Comparison of ENCODE assay signal across 20 mouse cellular contexts in the genomic region with DNA sequence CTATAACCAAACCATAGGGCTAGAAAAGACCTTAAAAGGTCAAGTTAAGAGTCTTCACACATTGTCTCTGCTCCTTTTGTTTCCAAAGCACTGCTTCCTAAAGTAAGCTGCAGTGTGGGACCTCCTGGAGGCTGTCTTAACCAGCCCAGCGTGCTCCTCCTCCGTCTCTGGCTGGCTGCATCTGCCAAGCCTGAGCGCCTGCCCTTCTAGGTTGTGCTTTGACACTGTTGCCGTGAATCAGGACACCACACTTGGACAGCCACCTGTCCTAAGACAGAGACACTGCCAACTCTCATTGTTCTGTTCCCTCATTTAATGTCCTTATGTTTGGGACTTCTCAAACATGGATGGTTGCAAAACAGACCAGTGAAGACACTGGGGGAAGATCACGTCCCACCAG. TPM values are rescaled to one million over a fixed set of nuclear protein-coding genes. Genes with fewer than 3 reads are reported as not detected.
DNase-seq lines count a peak whose midpoint lies in the region; ATAC-seq and TF ChIP-seq lines count a peak whose summit lies in the region.
"Had no signal": no experiment of that assay in that cellular context is flagged by ENCODE, and none has a peak within 500 bp of the region (broad histone marks: within the 10 kb centered on the region; RNA-seq: fewer than 3 reads in every experiment).

No protein-coding gene starts in this region.

- no peak overlapping the region for H3K9ac ChIP-seq in hindbrain, embryonic 12.5 days
- H3K9ac ChIP-seq in hindbrain, embryonic 14.5 days: no peak overlapping the region
- H3K9ac ChIP-seq: embryonic facial prominence, embryonic 12.5 days; forebrain, embryonic 13.5 days; limb, embryonic 12.5 days; liver, embryonic 12.5 days had no signal

- H3K4me3 ChIP-seq in hindbrain, embryonic 12.5 days: no peak overlapping the region
- no peak overlapping the region for H3K4me3 ChIP-seq in hindbrain, embryonic 14.5 days (replicated peaks; ENCODE audit: low read length)
- no peak overlapping the region for H3K4me3 ChIP-seq in midbrain, embryonic 10.5 days
- no peak overlapping the region for H3K4me3 ChIP-seq in left cerebral cortex, adult 2 months
- H3K4me3 ChIP-seq: embryonic facial prominence, embryonic 12.5 days; erythroblast, embryonic 14.5 days; forebrain, embryonic 13.5 days; limb, embryonic 12.5 days; liver, embryonic 12.5 days; megakaryocyte, embryonic 14.5 days had no signal

- H3K4me2 ChIP-seq in hindbrain, embryonic 12.5 days (replicated peaks): no peak overlapping the region
- no peak overlapping the region for H3K4me2 ChIP-seq in hindbrain, embryonic 14.5 days (replicated peaks)
- H3K4me2 ChIP-seq: embryonic facial prominence, embryonic 12.5 days; forebrain, embryonic 13.5 days; heart, embryonic 11.5 days; limb, embryonic 12.5 days; liver, embryonic 12.5 days had no signal

- no peak overlapping the region for H3K27ac ChIP-seq in hindbrain, embryonic 12.5 days
- no peak overlapping the region for H3K27ac ChIP-seq in hindbrain, embryonic 14.5 days
- H3K27ac ChIP-seq in midbrain, embryonic 10.5 days (replicated peaks): no peak overlapping the region
- H3K27ac ChIP-seq in left cerebral cortex, adult 2 months: no peak overlapping the region
- H3K27ac ChIP-seq: embryonic facial prominence, embryonic 12.5 days; forebrain, embryonic 13.5 days; limb, embryonic 12.5 days; liver, embryonic 12.5 days had no signal

- H3K36me3 ChIP-seq in hindbrain, embryonic 12.5 days: peaks cover 22% of the 10 kb centered on the region
- 0 out of 2 replicates have a peak, but pooled peaks cover 9% of the 10 kb centered on the region for H3K36me3 ChIP-seq in hindbrain, embryonic 14.5 days (replicated peaks; ENCODE audit: control insufficient read depth, insufficient read depth)
- H3K36me3 ChIP-seq in midbrain, embryonic 10.5 days: peaks cover 26% of the 10 kb centered on the region

- 46% methylated on average over 5 of the region's 5 CpGs for WGBS in hindbrain, embryonic 12.5 days
- 41% methylated on average over 5 of the region's 5 CpGs for WGBS in hindbrain, embryonic 14.5 days
- 44% methylated on average over 5 of the region's 5 CpGs for WGBS in midbrain, embryonic 10.5 days

- H3K9me3 ChIP-seq in hindbrain, embryonic 12.5 days (replicated peaks): peaks cover 8% of the 10 kb centered on the region; the same call in 1 of the 2 replicates
- H3K9me3 ChIP-seq in hindbrain, embryonic 14.5 days (ENCODE audit: control insufficient read depth, low read length): peaks cover 7% of the 10 kb centered on the region
- peaks cover 8% of the 10 kb centered on the region; the same call in 1 of the 2 replicates for H3K9me3 ChIP-seq in midbrain, embryonic 10.5 days (replicated peaks)
- H3K9me3 ChIP-seq: embryonic facial prominence, embryonic 12.5 days; G1E; liver, embryonic 12.5 days had no signal

- intact Hi-C loops in left cerebral cortex, adult 2 months (cut with DNase I): no loop called here

- H3K27me3 ChIP-seq in hindbrain, embryonic 12.5 days: no peaks in the 10 kb centered on the region
- H3K27me3 ChIP-seq in hindbrain, embryonic 14.5 days (ENCODE audit: control insufficient read depth, insufficient read depth, low read length): no peaks in the 10 kb centered on the region
- no peaks in the 10 kb centered on the region for H3K27me3 ChIP-seq in midbrain, embryonic 10.5 days (ENCODE audit: low read depth, poor library complexity, severe bottlenecking)
- H3K27me3 ChIP-seq: embryonic facial prominence, embryonic 12.5 days; forebrain, embryonic 13.5 days; limb, embryonic 12.5 days; liver, embryonic 12.5 days; megakaryocyte, embryonic 14.5 days had no signal

- TF ChIP-seq CTCF in left cerebral cortex, adult 2 months (IDR thresholded peaks at IDR 0.05): no peak

- ATAC-seq in hindbrain, embryonic 12.5 days (ENCODE audit: low FRiP score): 0 out of 2 replicates have a peak, but pooled peaks have one; percentile 19
- ATAC-seq in hindbrain, embryonic 14.5 days (ENCODE audit: low FRiP score): no peak
- ATAC-seq: forebrain, embryonic 13.5 days; liver, embryonic 12.5 days; midbrain, embryonic 16.5 days had no signal

- 0 out of 2 replicates have a peak, but pooled peaks cover 2% of the 10 kb centered on the region for H3K4me1 ChIP-seq in hindbrain, embryonic 12.5 days
- H3K4me1 ChIP-seq in hindbrain, embryonic 14.5 days (replicated peaks; ENCODE audit: control insufficient read depth, insufficient read depth, low read length): 0 out of 2 replicates have a peak, but pooled peaks cover 3% of the 10 kb centered on the region
- H3K4me1 ChIP-seq in midbrain, embryonic 10.5 days: peaks cover 6% of the 10 kb centered on the region; the same call in 1 of the 2 replicates
- H3K4me1 ChIP-seq: embryonic facial prominence, embryonic 12.5 days; limb, embryonic 12.5 days; liver, embryonic 12.5 days had no signal

- DNase-seq in cerebellum, adult 18-20 months: peak; percentile 6 to 12
- no peak for DNase-seq in cerebellum, adult 8-10 months
- no peak for DNase-seq in hindbrain, embryonic 14.5 days (ENCODE audit: low spot score)
- peak; percentile 22 for DNase-seq in retina, embryonic 14.5 days (ENCODE audit: low spot score)
- DNase-seq in retina, postnatal 1 day: no peak
- DNase-seq in midbrain, embryonic 10.5 days (ENCODE audit: low spot score): no peak
- no peak for DNase-seq in left cerebral cortex, adult 2 months (ENCODE audit: extremely low spot score in 1 of 2, low spot score in 2 of 2)
- DNase-seq: adrenal gland, postnatal 36 days; gastrocnemius, postnatal 36 days; lung, adult 2 months had no signal

RNA-seq across cellular contexts. Expression of a gene that starts 51.6 kb away (rescaled TPM):
- 57.6 and 61.7 TPM in 2 replicates for polyA plus RNA-seq in hindbrain, embryonic 12.5 days (2016; fragmentation: Nextera tagmentation; extraction: Ambion mirVana)
- polyA plus RNA-seq in hindbrain, embryonic 14.5 days (2014; fragmentation: Nextera tagmentation; extraction: Ambion mirVana): 237 and 333 TPM in 2 replicates
- polyA plus RNA-seq in midbrain, embryonic 10.5 days (2016; fragmentation: Nextera tagmentation; extraction: Ambion mirVana): 18.7 and 26.8 TPM in 2 replicates
- 1,000 to 10,000 TPM; 1,624 to 1,674 TPM for total RNA-seq in left cerebral cortex, adult 2 months (2021)
- polyA plus RNA-seq: erythroblast, embryonic 14.5 days; G1E had no signal

Comparison
In these comparisons a context has a peak if more than half of its experiments do, and no peak if none do; other contexts are left out.
1. DNase-seq: peak in cerebellum, adult 18-20 months (2 of 2) and retina, embryonic 14.5 days (single experiment); none in cerebellum, adult 8-10 months (single experiment), hindbrain, embryonic 14.5 days (single experiment), retina, postnatal 1 day (single experiment), midbrain, embryonic 10.5 days (single experiment) and left cerebral cortex, adult 2 months (0 of 2).